Mouse (Mus musculus) gastrocnemius, postnatal 4 days (tissue): ENCODE results near the gene Cryl1. TPM values are rescaled to one million over a fixed set of nuclear protein-coding genes. Genes with fewer than 3 reads are reported as not detected.

ENCODE experiments used
- DNase-seq, 2 experiments: peaks; one replicate each; pipeline ENCODE4 v3.0.0; 2021 to 2022; ENCODE audit warnings: low spot score in 2 of 2, mixed read lengths in 2 of 2
- long read RNA-seq, 2 experiments: library from polyadenylated mRNA; stranded (forward); transcript quantifications; one replicate each; pipeline ENCODE4 v2.0.0; 2021
- total RNA-seq, 2 experiments: library from RNA; stranded (reverse); gene quantifications; 2 replicates each; pipeline ENCODE4 v1.2.3; 2021

The Cryl1 gene
- total RNA-seq: 10 to 100 TPM in 1 of 2 experiments, 1 to 10 TPM in 1; 7.6 to 10.1 TPM
- long read RNA-seq, experiment 1, partial matches to known transcripts: 1 of 6 reads
- long read RNA-seq, experiment 1, other reads (novel, unspliced or antisense): 3 of 6 reads
- long read RNA-seq, experiment 2, transcript Cryl1-201 (8 exons, 1,497 nt): major isoform, 13 of 13 reads
- long read RNA-seq, experiment 2, partial matches to known transcripts: 0 of 13 reads
- long read RNA-seq, experiment 2, other reads (novel, unspliced or antisense): 0 of 13 reads

DNA sequence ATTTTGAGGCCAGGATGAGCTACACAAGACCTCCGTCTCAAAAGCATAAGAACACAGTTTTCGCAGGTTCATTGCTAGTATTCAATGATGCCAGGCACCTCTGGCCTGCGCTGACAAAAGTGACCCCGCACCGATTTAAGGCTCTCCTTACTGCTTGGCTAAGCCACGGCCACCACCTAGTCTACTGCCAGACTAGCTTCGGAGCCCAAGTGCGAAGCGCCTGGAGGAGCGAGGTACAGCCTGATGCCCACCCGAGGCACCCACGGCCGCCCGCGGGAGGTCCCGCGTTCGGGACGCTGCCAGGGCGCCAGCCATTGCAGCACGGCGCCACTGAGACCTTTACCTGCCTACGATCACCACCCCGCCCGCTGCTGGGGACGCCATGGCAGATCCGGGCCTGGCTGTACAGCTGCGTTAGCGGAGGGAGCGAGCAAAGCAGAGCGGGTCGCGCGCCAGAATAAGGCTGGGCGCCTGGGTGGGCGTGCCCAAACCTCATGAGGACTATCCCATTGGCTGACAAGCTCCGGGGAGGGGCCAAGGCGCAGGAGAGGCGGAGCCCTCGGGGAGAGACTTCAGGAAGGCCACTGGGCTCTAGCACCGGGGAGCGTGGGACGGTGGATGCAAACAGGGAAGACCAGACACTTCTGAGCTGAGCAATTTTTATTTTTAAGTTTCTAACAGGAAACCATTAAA, at the start of gene Cryl1:
Gene Cryl1 (minus strand): TSS at position 465 of the 693 bp plus-strand sequence.
- peak; percentile 89 to 96 for DNase-seq

- DNase-seq: no peak
Observed at GRCm38 (mm10) chr14:57430451-57430850, 32.1 kb upstream of the Cryl1 start.

- DNase-seq: no peak
Observed at GRCm38 (mm10) chr14:57424212-57424561, 25.9 kb upstream of the Cryl1 start.

DNA sequence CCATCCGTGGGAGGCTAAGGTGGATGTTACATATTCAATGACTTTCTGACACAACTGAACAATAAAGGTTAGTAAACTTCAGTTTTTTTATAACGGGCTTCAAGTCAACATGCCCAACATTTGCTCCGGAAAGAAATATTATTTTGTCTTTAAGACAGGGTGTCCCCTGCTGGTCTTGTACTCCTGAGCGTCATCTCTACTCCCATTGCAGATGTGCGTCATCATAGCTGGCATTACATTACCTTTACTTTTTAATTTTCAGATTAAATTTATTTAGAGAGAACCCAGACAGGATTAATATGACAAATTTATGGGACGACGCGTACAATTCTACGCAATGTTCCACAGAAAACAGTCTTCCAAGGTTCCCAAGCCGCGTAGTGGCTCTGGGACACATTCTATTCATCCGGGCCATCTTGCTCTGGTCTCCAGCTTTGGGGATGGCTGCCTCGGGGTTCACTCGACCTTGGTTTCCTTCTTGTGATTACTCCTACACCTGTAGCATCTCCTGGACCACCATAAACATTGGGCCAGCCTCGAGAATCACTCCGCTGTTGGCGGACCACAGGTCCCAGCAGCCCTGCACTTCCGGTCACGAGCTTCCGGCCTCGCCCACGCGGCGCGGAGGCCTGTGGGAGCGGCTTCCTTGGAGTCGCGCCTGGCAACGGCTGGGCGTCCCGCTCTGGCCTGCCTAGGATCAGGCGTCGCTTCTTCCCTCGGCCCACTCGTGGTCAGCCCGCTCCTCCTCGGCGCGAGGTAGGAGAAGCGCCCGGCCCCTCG, 25.3 kb upstream of the Cryl1 start, which contains the start of gene Ift88:
Gene Ift88 (plus strand): TSS at position 631 of the 780 bp plus-strand sequence.
- peak; percentile 80 to 94 for DNase-seq

DNA sequence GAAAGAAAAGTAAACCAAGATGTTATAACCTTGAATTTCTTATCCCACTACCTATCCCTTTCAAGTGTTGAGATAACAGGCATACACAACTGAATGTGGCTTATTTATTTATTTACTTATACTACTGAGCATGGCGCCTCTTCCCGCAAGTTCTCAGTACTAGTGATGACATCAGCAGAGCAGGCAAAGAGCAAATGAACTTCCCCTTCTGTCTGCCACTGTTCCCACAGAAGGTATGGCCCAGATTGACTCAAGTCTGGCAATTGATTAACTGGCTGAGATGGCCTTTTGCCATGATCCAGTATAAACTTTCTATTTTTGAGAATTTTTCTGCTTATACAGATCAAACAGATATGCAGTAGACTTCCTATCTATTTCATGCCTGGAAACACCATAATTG, 18.9 kb upstream of the Cryl1 start:
- DNase-seq: no peak

- no peak for DNase-seq
Observed at GRCm38 (mm10) chr14:57412166-57412565, 13.8 kb upstream of the Cryl1 start.

DNA sequence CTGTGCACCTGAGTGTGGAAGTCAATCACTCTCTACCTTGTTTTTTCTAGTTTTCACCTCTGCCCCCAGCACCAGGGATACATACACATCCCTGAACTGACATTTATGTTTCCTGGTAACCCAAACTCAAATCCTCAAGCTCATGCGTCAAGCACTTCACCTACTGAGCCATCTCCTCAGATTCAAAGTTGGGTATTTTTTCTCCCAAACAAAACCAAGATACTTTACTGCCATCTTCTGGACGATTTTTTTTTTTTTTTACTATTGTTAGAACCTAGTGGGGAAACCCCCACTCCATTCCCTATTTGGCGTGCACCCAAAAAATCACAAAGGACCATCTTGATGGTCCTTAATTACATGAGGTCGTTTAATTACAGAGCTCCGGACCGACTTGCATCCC, 10.8 kb upstream of the Cryl1 start:
- no peak for DNase-seq

GRCm38 (mm10) chr14:57408100-57408499, 9.8 kb upstream of the Cryl1 start:
- no peak for DNase-seq

GRCm38 (mm10) chr14:57407039-57407987, 9.0 kb upstream of the Cryl1 start:
- DNase-seq: peak in 1 of 2 experiments; percentile 14

- DNase-seq: no peak
Observed at GRCm38 (mm10) chr14:57402815-57403214, 4.5 kb upstream of the Cryl1 start.

DNA sequence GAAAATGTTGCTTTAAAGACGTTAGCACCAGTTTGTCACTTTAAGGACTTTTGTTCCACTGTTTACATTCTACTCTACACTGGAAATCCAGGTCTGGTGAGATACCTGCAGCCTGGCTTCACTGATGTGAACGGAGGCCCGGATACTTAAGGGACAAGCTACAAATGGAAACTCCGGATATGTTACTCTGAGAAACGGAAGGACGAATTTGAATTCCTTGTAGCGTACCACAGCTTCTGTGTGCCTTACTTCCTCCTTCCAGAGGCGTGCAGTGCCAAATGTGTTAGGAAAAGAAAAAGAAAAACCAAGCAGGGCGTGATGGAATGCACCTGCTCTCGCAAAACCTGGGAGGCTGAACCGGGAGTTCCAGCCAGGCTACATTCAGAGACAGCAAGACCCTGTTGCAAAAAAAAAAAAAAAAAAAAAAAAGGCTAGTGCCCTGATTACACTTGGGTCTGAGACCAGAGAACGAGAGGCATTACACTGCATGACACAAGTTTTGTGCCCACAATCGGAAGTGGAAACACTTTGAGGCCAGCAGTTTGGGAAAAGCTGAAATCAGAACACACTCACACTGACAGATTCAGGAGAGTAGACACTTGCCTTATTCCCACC, 591 bp upstream of the Cryl1 start:
- no peak for DNase-seq

DNA sequence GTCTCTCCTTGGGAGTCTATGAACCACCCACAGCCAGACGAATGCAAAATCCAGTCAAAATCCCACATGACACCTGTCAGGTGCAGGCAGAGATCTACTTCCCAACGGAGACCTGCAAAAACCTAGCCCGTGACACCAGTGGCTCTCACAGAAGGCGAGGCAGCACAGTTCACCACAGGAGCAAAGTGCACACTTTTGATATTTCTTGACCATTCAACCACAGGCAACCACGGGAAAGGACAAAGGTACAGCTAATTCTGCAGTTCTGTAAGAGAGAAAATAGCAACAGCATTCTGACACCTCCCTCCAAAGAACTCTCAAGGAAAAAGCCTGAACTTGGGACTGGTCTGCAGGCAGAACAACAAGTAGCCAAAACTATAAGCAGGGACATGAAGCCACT, 1.1 kb downstream of the Cryl1 start:
- no peak for DNase-seq

DNA sequence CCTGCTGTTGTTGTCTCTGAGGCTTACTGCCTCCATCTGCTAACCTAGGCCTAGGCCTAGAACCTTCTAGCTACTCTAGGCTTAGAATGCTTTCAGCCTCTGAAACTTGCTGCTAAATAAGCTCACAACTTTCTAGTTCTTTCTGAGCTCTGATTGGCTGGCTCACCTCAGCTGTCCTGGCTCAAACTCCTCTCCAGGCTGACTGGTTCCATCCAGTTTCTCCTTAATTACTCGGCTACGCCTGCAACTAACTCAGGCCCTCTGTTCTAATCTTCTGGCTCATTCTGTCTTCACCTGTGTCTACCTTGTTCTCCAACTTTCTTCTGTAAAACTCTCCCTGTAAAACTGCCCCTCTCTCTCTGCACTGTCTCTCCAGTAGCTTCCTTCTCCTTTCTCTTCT, 2.9 kb downstream of the Cryl1 start:
- DNase-seq: no peak

DNA sequence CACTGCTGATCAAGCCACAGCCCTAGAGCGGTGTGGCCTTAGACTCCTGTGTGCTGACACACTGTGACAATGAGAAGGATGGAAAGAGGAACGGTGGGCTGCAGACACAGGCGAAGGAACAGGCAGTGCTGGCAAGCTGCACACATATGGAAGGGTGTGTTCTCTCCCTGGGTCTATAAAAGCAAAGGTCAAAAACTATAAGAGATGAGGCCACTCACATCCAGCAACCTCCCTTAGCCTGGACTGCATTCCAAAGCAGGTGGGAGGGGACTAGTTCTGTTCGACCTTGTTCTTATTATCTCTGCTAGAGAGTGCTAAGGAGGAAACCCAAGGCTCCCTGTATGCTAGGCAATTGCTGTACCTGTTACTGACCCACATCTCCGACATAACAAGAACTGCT, 6.1 kb downstream of the Cryl1 start:
- no peak for DNase-seq

DNA sequence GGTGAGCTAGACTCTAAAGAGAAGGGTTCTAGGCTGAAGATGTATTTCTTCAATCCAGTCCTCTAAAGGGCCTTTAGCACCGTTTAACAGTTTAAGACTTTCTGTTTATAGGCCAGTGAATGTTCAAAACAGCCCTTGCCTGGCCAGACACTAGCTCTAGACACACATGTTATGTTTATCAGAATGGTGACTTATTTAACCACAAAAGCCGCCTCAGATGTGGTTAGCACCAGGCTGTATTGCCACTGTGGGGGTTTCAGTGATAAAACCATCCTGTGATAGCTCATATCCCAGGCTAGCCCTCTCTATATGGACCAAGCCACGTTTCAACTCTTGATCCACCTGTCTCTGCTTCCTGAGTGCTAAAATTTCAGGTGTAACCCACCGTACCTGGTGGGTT, 6.7 kb downstream of the Cryl1 start:
- no peak for DNase-seq

DNA sequence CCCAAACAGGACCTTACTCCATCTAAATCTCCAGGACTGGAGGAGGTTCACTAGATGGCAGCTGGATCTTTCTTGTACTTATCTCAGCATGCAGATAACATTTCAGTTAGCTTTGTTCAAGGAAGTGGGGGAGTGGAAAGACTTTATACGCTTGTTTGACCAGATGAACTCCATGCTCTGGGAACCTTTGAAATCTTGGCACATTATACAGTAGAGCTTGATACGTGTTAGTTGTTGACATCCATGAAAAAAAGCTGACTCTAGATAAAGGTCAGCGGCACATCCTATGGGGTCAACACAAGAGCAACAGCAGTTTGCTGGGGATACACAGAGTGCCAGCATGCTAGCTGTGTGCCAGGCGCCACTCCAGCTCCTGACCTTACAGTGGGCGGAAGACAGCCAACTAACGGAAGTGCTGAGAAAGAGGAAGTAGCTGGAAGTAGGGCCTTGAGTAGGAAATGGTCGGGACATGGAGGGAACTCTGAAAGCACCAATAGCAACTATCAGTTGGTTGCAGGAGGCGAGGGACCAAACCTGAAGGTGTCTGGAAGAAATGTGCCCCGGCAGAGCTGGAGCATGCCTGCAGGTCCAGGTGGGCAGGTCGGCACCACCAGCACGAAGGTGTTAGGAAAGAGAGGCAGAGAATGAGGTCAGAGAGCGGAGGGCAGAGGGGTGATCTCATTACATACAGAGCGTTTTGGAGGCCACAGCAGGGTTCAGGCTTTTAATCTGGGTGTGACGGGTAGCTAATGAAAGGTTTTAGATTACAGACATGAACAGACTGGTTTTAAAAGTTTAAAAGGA, 11.4 kb downstream of the Cryl1 start:
- DNase-seq: no peak

- no peak for DNase-seq
Observed at GRCm38 (mm10) chr14:57385667-57386066, 12.7 kb downstream of the Cryl1 start.

DNA sequence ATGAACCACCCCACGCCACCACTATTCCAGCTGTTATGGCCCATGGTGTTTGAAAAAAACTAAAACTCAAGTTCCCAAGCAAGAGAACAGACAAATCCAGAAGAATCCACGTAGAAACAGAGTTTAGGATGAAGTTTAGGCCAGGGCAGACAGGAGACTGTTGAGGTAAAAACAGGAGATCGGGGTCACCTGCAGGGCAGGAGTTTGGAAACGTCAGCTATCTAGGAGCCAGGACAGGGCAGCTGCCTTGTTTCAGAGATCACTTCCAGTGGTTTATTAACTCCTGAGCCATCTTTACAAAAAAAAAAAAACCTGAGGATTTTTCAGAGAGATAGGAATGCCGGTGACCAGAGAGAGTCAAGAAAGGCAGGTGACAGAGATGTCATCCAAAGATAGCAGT, 20.8 kb downstream of the Cryl1 start:
- no peak for DNase-seq

GRCm38 (mm10) chr14:57376956-57377355, 21.4 kb downstream of the Cryl1 start:
- no peak for DNase-seq

- DNase-seq: no peak
Observed at GRCm38 (mm10) chr14:57376016-57376415, 22.3 kb downstream of the Cryl1 start.
